ENCODE assay signal across 15 mouse cellular contexts in genomic region chr2:6398826-6399225, GRCm38 (mm10).
"Had no signal": no experiment of that assay in that cellular context is flagged by ENCODE, and none has a peak within 500 bp of the region (broad histone marks: within the 10 kb centered on the region; RNA-seq: fewer than 3 reads in every experiment).

No protein-coding gene starts in this region.

- H3K27ac ChIP-seq: liver, embryonic 15.5 days; lung, embryonic 15.5 days; midbrain, embryonic 10.5 days; midbrain, embryonic 12.5 days; neural tube, embryonic 12.5 days; stomach, embryonic 15.5 days had no signal

- H3K36me3 ChIP-seq: lung, embryonic 15.5 days; midbrain, embryonic 12.5 days; neural tube, embryonic 12.5 days; stomach, embryonic 15.5 days had no signal

- H3K4me2 ChIP-seq: liver, embryonic 15.5 days; lung, embryonic 15.5 days; midbrain, embryonic 12.5 days; neural tube, embryonic 12.5 days; stomach, embryonic 15.5 days had no signal

- H3K9ac ChIP-seq: liver, embryonic 15.5 days; lung, embryonic 15.5 days; midbrain, embryonic 12.5 days; neural tube, embryonic 12.5 days; stomach, embryonic 15.5 days had no signal

- H3K9me3 ChIP-seq: liver, embryonic 15.5 days; lung, embryonic 15.5 days; midbrain, embryonic 10.5 days; midbrain, embryonic 12.5 days; neural tube, embryonic 12.5 days; stomach, embryonic 15.5 days had no signal

- DNase-seq: lung, adult 18-20 months; lung, postnatal 10 days; lung, postnatal 4 days; midbrain, embryonic 14.5 days; right cerebral cortex, postnatal 14 days; thymus, adult 18-20 months; thymus, postnatal 14 days; thymus, postnatal 36 days had no signal

- H3K27me3 ChIP-seq: liver, embryonic 15.5 days; lung, embryonic 15.5 days; midbrain, embryonic 12.5 days; neural tube, embryonic 12.5 days; stomach, embryonic 15.5 days had no signal

- ATAC-seq: midbrain, embryonic 16.5 days had no signal

- H3K4me3 ChIP-seq: liver, embryonic 15.5 days; lung, embryonic 15.5 days; midbrain, embryonic 10.5 days; midbrain, embryonic 12.5 days; neural tube, embryonic 12.5 days; stomach, embryonic 15.5 days had no signal
